Mouse (Mus musculus): ENCODE data around the gene Hus1.

Gene Hus1

GRCm38 (mm10) chr11:9008761-9009160, 2.2 kb downstream of the Hus1 start:
- in situ Hi-C loops (cut with MboI; ENCODE audit: low pct_unique_long_range_greater_than_20kb in 1 of 2, low sequenced_read_pairs in 2 of 2, unreplicated experiment in 1 of 2) = no loop called here

- in situ Hi-C loops (cut with MboI; ENCODE audit: low pct_unique_long_range_greater_than_20kb in 1 of 2, low sequenced_read_pairs in 2 of 2, unreplicated experiment in 1 of 2) = loop anchor here (5.0 kb wide), 1 partner anchor 149 kb away; no protein-coding TSS in a partner anchor
Observed at GRCm38 (mm10) chr11:8988084-8988483, 22.9 kb downstream of the Hus1 start.

GRCm38 (mm10) chr11:8986058-8986457, 24.9 kb downstream of the Hus1 start:
- in situ Hi-C loops (cut with MboI; ENCODE audit: low pct_unique_long_range_greater_than_20kb in 1 of 2, low sequenced_read_pairs in 2 of 2, unreplicated experiment in 1 of 2) = loop anchor here (5.0 kb wide), 1 partner anchor 151 kb away; no protein-coding TSS in a partner anchor

- in situ Hi-C loops (cut with MboI; ENCODE audit: low pct_unique_long_range_greater_than_20kb in 1 of 2, low sequenced_read_pairs in 2 of 2, unreplicated experiment in 1 of 2) = no loop called here
Observed at GRCm38 (mm10) chr11:8983237-8983861, 27.6 kb downstream of the Hus1 start.

GRCm38 (mm10) chr11:8978154-8978553, 32.8 kb downstream of the Hus1 start:
- in situ Hi-C loops (cut with MboI; ENCODE audit: low pct_unique_long_range_greater_than_20kb in 1 of 2, low sequenced_read_pairs in 2 of 2, unreplicated experiment in 1 of 2) = no loop called here

- in situ Hi-C loops (cut with MboI; ENCODE audit: low pct_unique_long_range_greater_than_20kb in 1 of 2, low sequenced_read_pairs in 2 of 2, unreplicated experiment in 1 of 2) = no loop called here
Observed at GRCm38 (mm10) chr11:8973166-8973565, 37.8 kb downstream of the Hus1 start, which contains the start of gene Pkd1l1. TSS of gene Pkd1l1 (minus strand) at chr11:8973266.

- in situ Hi-C loops (cut with MboI; ENCODE audit: low pct_unique_long_range_greater_than_20kb in 1 of 2, low sequenced_read_pairs in 2 of 2, unreplicated experiment in 1 of 2) = no loop called here
Observed at GRCm38 (mm10) chr11:8972093-8972492, 38.9 kb downstream of the Hus1 start.

- in situ Hi-C loops (cut with MboI; ENCODE audit: low pct_unique_long_range_greater_than_20kb in 1 of 2, low sequenced_read_pairs in 2 of 2, unreplicated experiment in 1 of 2) = no loop called here
Observed at GRCm38 (mm10) chr11:8970509-8970908, 40.5 kb downstream of the Hus1 start.

- in situ Hi-C loops (cut with MboI; ENCODE audit: low pct_unique_long_range_greater_than_20kb in 1 of 2, low sequenced_read_pairs in 2 of 2, unreplicated experiment in 1 of 2) = no loop called here
Observed at GRCm38 (mm10) chr11:8968094-8968493, 42.9 kb downstream of the Hus1 start.

GRCm38 (mm10) chr11:8958572-8958971, 52.4 kb downstream of the Hus1 start:
- in situ Hi-C loops (cut with MboI; ENCODE audit: low pct_unique_long_range_greater_than_20kb in 1 of 2, low sequenced_read_pairs in 2 of 2, unreplicated experiment in 1 of 2) = no loop called here

- in situ Hi-C loops (cut with MboI; ENCODE audit: low pct_unique_long_range_greater_than_20kb in 1 of 2, low sequenced_read_pairs in 2 of 2, unreplicated experiment in 1 of 2) = no loop called here
Observed at GRCm38 (mm10) chr11:8958108-8958507, 52.9 kb downstream of the Hus1 start.

GRCm38 (mm10) chr11:8957023-8957422, 54.0 kb downstream of the Hus1 start:
- in situ Hi-C loops (cut with MboI; ENCODE audit: low pct_unique_long_range_greater_than_20kb in 1 of 2, low sequenced_read_pairs in 2 of 2, unreplicated experiment in 1 of 2) = no loop called here

GRCm38 (mm10) chr11:8955678-8956077, 55.3 kb downstream of the Hus1 start:
- in situ Hi-C loops (cut with MboI; ENCODE audit: low pct_unique_long_range_greater_than_20kb in 1 of 2, low sequenced_read_pairs in 2 of 2, unreplicated experiment in 1 of 2) = no loop called here

- in situ Hi-C loops (cut with MboI; ENCODE audit: low pct_unique_long_range_greater_than_20kb in 1 of 2, low sequenced_read_pairs in 2 of 2, unreplicated experiment in 1 of 2) = loop anchor here in 1 of 2 experiments (10.0 kb wide), 1 partner anchor 525 kb away; no protein-coding TSS in a partner anchor
Observed at GRCm38 (mm10) chr11:8949765-8950430, 61.1 kb downstream of the Hus1 start.

- in situ Hi-C loops (cut with MboI; ENCODE audit: low pct_unique_long_range_greater_than_20kb in 1 of 2, low sequenced_read_pairs in 2 of 2, unreplicated experiment in 1 of 2) = loop anchor here in 1 of 2 experiments (10.0 kb wide), 1 partner anchor 524 kb away; no protein-coding TSS in a partner anchor
Observed at GRCm38 (mm10) chr11:8948871-8949270, 62.1 kb downstream of the Hus1 start.

- in situ Hi-C loops (cut with MboI; ENCODE audit: low pct_unique_long_range_greater_than_20kb in 1 of 2, low sequenced_read_pairs in 2 of 2, unreplicated experiment in 1 of 2) = loop anchor here (5.0 to 10.0 kb wide), 2 partner anchors 519 to 537 kb away; no protein-coding TSS in a partner anchor
Observed at GRCm38 (mm10) chr11:8944114-8944513, 66.9 kb downstream of the Hus1 start.
